Mouse (Mus musculus) heart, embryonic 16.5 days (tissue): ENCODE data around the gene Rpl39. TPM values are rescaled to one million over a fixed set of nuclear protein-coding genes. Genes with fewer than 3 reads are reported as not detected.

Source experiments
- ATAC-seq: fragments of 200-750 bp; cut with Nextera tagmentation; replicated peaks from 2 replicates; pipeline ENCODE4 v1.8.0; 2017; ENCODE audit warnings: moderate number of reproducible peaks; ENCODE audit not compliant: insufficient read depth, low FRiP score; ENCODE audit errors: extremely low read depth
- H3K27ac ChIP-seq: fragments of 300-500 bp; sonication (generic); 2 replicates; pipeline ENCODE4 v1.5.1; 2014; ENCODE audit warnings: mild to moderate bottlenecking, low read length, control low read depth, moderate library complexity
- H3K27me3 ChIP-seq: fragments of 300-500 bp; sonication (generic); 2 replicates; pipeline ENCODE4 v1.6.1; 2014; ENCODE audit warnings: low read length, mixed read lengths; ENCODE audit not compliant: control insufficient read depth, insufficient read depth
- H3K36me3 ChIP-seq: fragments of 300-500 bp; sonication (generic); 2 replicates; pipeline ENCODE4 v1.6.1; 2014; ENCODE audit not compliant: control insufficient read depth, insufficient read depth
- H3K4me1 ChIP-seq: fragments of 300-500 bp; sonication (generic); 2 replicates; pipeline ENCODE4 v1.6.1; 2014; ENCODE audit warnings: low read length, mixed read lengths; ENCODE audit not compliant: control insufficient read depth, insufficient read depth
- H3K4me2 ChIP-seq: fragments of 300-500 bp; sonication (generic); 2 replicates; pipeline ENCODE4 v1.6.1; 2014; ENCODE audit warnings: low read depth, mild to moderate bottlenecking, control low read depth, low read length
- H3K4me3 ChIP-seq: fragments of 300-500 bp; sonication (generic); 2 replicates; pipeline ENCODE4 v1.5.1; 2014; ENCODE audit warnings: mild to moderate bottlenecking, control low read depth, low read length
- H3K9ac ChIP-seq: fragments of 300-500 bp; sonication (generic); 2 replicates; pipeline ENCODE4 v1.6.1; 2014; ENCODE audit warnings: low read length, control low read depth
- H3K9me3 ChIP-seq: fragments of 300-500 bp; sonication (generic); replicated peaks from 2 replicates; pipeline ENCODE4 v1.6.1; 2016; ENCODE audit warnings: low read length; ENCODE audit not compliant: control insufficient read depth
- WGBS: fragments of 180-500 bp; shearing (Covaris S2); extraction: QIAGEN DNeasy Blood & Tissue Kit; methylation state at CpG from one replicate; pipeline ENCODE4 v1.1.7; 2014; 5-methylcytosine and 5-hydroxymethylcytosine counted together
- polyA plus RNA-seq: library from polyadenylated mRNA; unstranded; fragments of >200 nt; fragmentation: Nextera tagmentation; extraction: Ambion mirVana; gene quantifications from 2 replicates; pipeline ENCODE4 v1.2.1, GENCODE M21; 2015

Gene Rpl39
- polyA plus RNA-seq, 1 experiment from 2014 or later = 275 TPM

GRCm38 (mm10) chrX:37109526-37110192 is 24.5 kb upstream of the Rpl39 start:
- peak; percentile 82 for ATAC-seq
- Histone ChIP-seq H3K4me2 (peak overlapping the region; percentile 69), H3K4me1 (no peaks in the 10 kb centered on the region), H3K9me3 (no peaks in the 10 kb centered on the region), H3K9ac (peak overlapping the region; percentile 80), H3K27ac (peak overlapping the region; percentile 94), H3K36me3 (no peaks in the 10 kb centered on the region), H3K4me3 (peak overlapping the region; percentile 74), H3K27me3 (no peaks in the 10 kb centered on the region)
- WGBS = 12% methylated on average over 27 of the region's 27 CpGs

DNA sequence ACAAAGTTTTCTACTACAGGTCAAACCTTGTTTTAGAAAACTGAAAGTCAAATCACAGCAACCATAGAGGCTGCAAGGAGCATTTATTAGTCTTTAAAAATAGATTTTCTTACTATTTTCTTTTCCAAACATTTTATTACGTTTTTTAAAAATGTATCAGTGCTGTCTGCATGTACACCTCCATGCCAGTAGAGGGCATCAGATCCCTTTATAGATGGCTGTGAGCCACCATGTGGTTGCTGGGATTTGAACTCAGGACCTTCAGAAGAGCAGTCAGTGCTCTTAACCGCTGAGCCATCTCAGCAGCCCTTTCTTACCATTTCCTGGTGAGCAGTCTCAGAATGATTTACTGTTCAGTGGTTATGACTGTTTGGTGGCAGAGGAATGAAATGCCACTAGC is 18.6 kb upstream of the Rpl39 start:
- no peak overlapping the region for H3K9ac ChIP-seq
- 81% methylated on average over 2 of the region's 2 CpGs for WGBS
- no peaks in the 10 kb centered on the region for H3K27me3 ChIP-seq
- H3K4me3 ChIP-seq = no peak overlapping the region
- no peak overlapping the region for H3K4me2 ChIP-seq
- peaks cover 9% of the 10 kb centered on the region for H3K36me3 ChIP-seq
- no peaks in the 10 kb centered on the region for H3K9me3 ChIP-seq
- ATAC-seq = no peak
- H3K27ac ChIP-seq = no peak overlapping the region
- H3K4me1 ChIP-seq = no peaks in the 10 kb centered on the region

DNA sequence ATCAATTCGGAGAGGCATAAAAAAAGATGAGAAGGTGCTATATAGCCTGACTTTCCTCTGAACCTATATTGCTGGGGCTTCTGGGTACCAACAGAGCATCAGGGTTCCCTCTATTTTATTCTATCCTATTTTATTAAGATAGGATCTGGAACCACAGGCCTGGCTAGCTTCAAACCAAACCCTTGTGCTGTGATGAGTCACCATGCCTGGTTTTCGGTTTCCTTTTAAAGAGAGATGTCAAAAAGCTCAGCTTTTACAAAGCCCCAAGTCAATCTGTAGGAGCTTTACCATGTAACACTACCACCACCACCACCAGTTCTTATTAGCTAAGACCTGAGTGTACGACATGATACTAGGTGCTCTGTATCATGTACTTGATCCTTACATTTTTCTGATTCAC is 13.5 kb upstream of the Rpl39 start:
- Histone ChIP-seq H3K9me3 (no peaks in the 10 kb centered on the region), H3K9ac (no peak overlapping the region), H3K27ac (no peak overlapping the region), H3K4me1 (no peaks in the 10 kb centered on the region), H3K4me3 (no peak overlapping the region), H3K27me3 (no peaks in the 10 kb centered on the region), H3K36me3 (peaks cover 12% of the 10 kb centered on the region; the same call in 1 of the 2 replicates), H3K4me2 (no peak overlapping the region)
- ATAC-seq = no peak
- 82% methylated on average over 3 of the region's 3 CpGs for WGBS

DNA sequence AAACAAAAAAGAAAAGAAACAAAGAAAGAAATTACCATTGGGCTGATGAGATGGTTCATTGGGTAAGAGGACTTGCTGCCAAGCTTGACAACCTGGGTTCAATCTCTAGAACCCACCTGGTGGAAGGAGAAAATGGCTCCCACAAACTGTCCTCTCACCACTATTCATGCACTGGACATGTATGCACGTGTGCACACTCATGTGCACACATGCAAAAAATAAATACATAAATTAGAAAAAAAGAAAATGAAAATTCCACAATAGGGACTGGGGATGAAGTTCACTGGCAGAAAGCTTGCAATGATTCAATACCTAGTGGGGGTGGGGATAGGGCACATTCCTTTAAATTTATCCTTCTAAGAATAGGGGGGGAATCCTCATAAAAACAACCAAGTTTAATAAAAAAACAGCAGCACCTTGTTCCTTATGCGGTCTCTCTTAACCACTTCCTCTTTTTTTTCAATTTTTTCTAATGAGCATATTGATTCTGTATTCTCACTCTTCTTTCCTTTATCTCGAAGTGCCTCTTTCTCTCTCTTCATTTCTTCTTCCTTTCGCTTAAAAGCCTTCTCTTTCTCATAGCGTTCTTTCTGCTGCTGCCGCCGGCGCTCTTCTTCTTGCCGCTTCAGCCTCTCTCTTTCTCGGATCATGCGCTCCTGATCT is 10.0 kb upstream of the Rpl39 start:
- no peaks in the 10 kb centered on the region for H3K27me3 ChIP-seq
- no peaks in the 10 kb centered on the region for H3K4me1 ChIP-seq
- ATAC-seq = no peak
- peaks cover 7% of the 10 kb centered on the region; the same call in 1 of the 2 replicates for H3K36me3 ChIP-seq
- WGBS = 81% methylated on average over 11 of the region's 11 CpGs
- no peak overlapping the region for H3K4me2 ChIP-seq
- H3K9ac ChIP-seq = no peak overlapping the region
- H3K4me3 ChIP-seq = no peak overlapping the region
- H3K9me3 ChIP-seq = no peaks in the 10 kb centered on the region
- H3K27ac ChIP-seq = no peak overlapping the region

GRCm38 (mm10) chrX:37091457-37091856 is 6.3 kb upstream of the Rpl39 start:
- Histone ChIP-seq H3K9me3 (no peaks in the 10 kb centered on the region), H3K4me2 (no peak overlapping the region), H3K27me3 (no peaks in the 10 kb centered on the region), H3K4me1 (no peaks in the 10 kb centered on the region), H3K4me3 (no peak overlapping the region), H3K9ac (no peak overlapping the region), H3K36me3 (peaks cover 5% of the 10 kb centered on the region; the same call in 1 of the 2 replicates), H3K27ac (no peak overlapping the region)
- no peak for ATAC-seq
- 61% methylated on average over 3 of the region's 3 CpGs for WGBS

DNA sequence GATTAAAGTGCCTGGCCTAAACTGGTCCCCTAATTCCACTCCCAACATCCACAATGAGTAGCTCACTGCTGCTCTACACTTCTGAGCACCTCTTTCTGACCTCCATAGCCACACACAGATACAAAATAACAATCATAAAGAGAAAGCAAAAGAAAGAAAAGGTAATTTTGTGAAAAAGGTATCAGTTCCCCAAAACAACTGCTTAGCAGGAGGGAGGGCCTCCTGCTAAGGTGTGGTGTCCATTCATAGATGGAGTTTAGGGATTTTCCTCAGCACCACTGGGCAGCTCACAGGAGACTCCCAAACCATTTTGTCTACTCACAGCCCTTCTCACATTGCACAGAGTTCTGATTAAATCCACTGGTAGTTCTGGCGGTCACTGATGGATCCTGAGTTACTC is 3.6 kb upstream of the Rpl39 start:
- no peaks in the 10 kb centered on the region for H3K36me3 ChIP-seq
- H3K4me3 ChIP-seq = no peak overlapping the region
- no peak overlapping the region for H3K27ac ChIP-seq
- no peak overlapping the region for H3K9ac ChIP-seq
- H3K27me3 ChIP-seq = no peaks in the 10 kb centered on the region
- H3K9me3 ChIP-seq = no peaks in the 10 kb centered on the region
- no peak overlapping the region for H3K4me2 ChIP-seq
- WGBS = 65% methylated on average over 1 of the region's 1 CpGs
- no peak for ATAC-seq
- no peaks in the 10 kb centered on the region for H3K4me1 ChIP-seq

GRCm38 (mm10) chrX:37085665-37086064 is 463 bp upstream of the Rpl39 start:
- H3K4me3 ChIP-seq = peak overlapping the region; percentile 70
- H3K4me2 ChIP-seq = peak overlapping the region; percentile 79
- peak; percentile 35 for ATAC-seq
- WGBS = 16% methylated on average over 9 of the region's 9 CpGs
- H3K27me3 ChIP-seq = no peaks in the 10 kb centered on the region
- H3K9ac ChIP-seq = peak overlapping the region; percentile 64
- H3K27ac ChIP-seq = peak overlapping the region; percentile 90
- H3K36me3 ChIP-seq = peaks cover 7% of the 10 kb centered on the region
- no peaks in the 10 kb centered on the region for H3K9me3 ChIP-seq
- H3K4me1 ChIP-seq = peaks cover 5% of the 10 kb centered on the region; the same call in 1 of the 2 replicates

DNA sequence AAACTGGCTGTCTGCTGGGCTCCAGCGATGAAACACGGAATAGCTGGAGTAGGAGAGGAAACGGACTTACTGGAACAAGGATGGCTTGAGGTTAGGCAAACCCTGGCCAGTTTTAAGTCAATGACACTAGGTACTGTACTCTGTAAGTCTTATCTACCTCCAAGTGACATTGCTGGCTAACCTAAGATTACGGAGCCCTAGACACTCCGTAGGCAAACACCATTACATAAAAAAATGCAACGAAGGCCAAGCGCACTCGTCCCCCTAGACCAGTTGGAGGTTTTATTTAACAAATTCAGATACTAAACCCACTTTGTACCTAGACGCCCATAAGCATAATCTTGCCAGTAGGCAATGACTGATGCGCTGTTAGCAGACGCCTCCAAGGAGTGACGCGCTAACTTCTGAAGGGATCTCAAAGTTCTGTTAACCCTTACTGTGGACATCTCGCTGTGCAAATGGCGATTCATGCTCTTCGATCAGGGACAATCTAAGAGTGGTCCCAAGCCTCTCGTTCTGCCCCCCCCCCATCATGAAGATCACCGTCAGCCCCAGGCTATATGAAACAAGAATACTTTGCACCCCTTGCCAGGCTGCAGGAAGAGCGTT is 780 bp downstream of the Rpl39 start:
- no peak for ATAC-seq
- H3K36me3 ChIP-seq = peaks cover 7% of the 10 kb centered on the region
- peak overlapping the region; percentile 79 for H3K4me2 ChIP-seq
- peak overlapping the region; percentile 90 for H3K27ac ChIP-seq
- H3K27me3 ChIP-seq = no peaks in the 10 kb centered on the region
- WGBS = 14% methylated on average over 19 of the region's 19 CpGs
- H3K4me3 ChIP-seq = peak overlapping the region; percentile 70
- peak overlapping the region; percentile 81 for H3K9ac ChIP-seq
- no peaks in the 10 kb centered on the region for H3K9me3 ChIP-seq
- peaks cover 5% of the 10 kb centered on the region; the same call in 1 of the 2 replicates for H3K4me1 ChIP-seq

- no peak overlapping the region for H3K9ac ChIP-seq
- no peaks in the 10 kb centered on the region for H3K27me3 ChIP-seq
- WGBS = 53% methylated on average over 6 of the region's 6 CpGs
- no peak for ATAC-seq
- H3K4me1 ChIP-seq = peaks cover 5% of the 10 kb centered on the region; the same call in 1 of the 2 replicates
- no peaks in the 10 kb centered on the region for H3K9me3 ChIP-seq
- H3K4me2 ChIP-seq = no peak overlapping the region
- H3K27ac ChIP-seq = no peak overlapping the region
- H3K36me3 ChIP-seq = peaks cover 7% of the 10 kb centered on the region
- no peak overlapping the region for H3K4me3 ChIP-seq
Observed at GRCm38 (mm10) chrX:37081194-37081593, 4.0 kb downstream of the Rpl39 start.
